Mouse (Mus musculus) limb, embryonic 10.5 days (tissue): ENCODE measurements around the gene Ptger3. TPM values are rescaled to one million over a fixed set of nuclear protein-coding genes. Genes with fewer than 3 reads are reported as not detected.

ENCODE experiments used
- DNase-seq: peaks from one replicate; pipeline ENCODE4 v3.0.0-alpha.2; 2017; ENCODE audit warnings: low spot score
- H3K27ac ChIP-seq: fragments of 300-500 bp; sonication (generic); 2 replicates; pipeline ENCODE4 v1.5.1; 2016; ENCODE audit warnings: mild to moderate bottlenecking
- H3K27me3 ChIP-seq: fragments of 300-500 bp; sonication (generic); 2 replicates; pipeline ENCODE4 v1.6.1; 2016; ENCODE audit warnings: low read depth, mild to moderate bottlenecking; ENCODE audit not compliant: poor library complexity, severe bottlenecking
- H3K36me3 ChIP-seq: fragments of 300-500 bp; sonication (generic); 2 replicates; pipeline ENCODE4 v1.6.1; 2016; ENCODE audit warnings: mild to moderate bottlenecking, moderate library complexity
- H3K4me1 ChIP-seq: fragments of 300-500 bp; sonication (generic); 2 replicates; pipeline ENCODE4 v1.6.1; 2016
- H3K4me3 ChIP-seq: fragments of 300-500 bp; sonication (generic); 2 replicates; pipeline ENCODE4 v1.5.1; 2016; ENCODE audit warnings: mild to moderate bottlenecking, moderate library complexity
- H3K9me3 ChIP-seq: fragments of 300-500 bp; sonication (generic); replicated peaks from 2 replicates; pipeline ENCODE4 v1.6.1; 2016; ENCODE audit warnings: mild to moderate bottlenecking
- WGBS: fragments of 180-500 bp; shearing (Covaris S2); methylation state at CpG from one replicate; pipeline ENCODE4 v1.1.7; 2016; 5-methylcytosine and 5-hydroxymethylcytosine counted together
- microRNA counts: library from miRNA; unstranded; fragments of <30 nt; microRNA quantifications from one replicate; lab custom pipeline; 2017
- microRNA-seq: library from miRNA; unstranded; fragments of <30 nt; microRNA quantifications from one replicate; pipeline ENCODE4, GENCODE M21; 2017
- polyA plus RNA-seq: library from polyadenylated mRNA; unstranded; fragments of >200 nt; fragmentation: Nextera tagmentation; extraction: Ambion mirVana; gene quantifications from 2 replicates; pipeline ENCODE4 v1.2.1, GENCODE M21; 2016

Ptger3 gene
- polyA plus RNA-seq, 1 experiment from 2014 or later: 1.5 TPM

DNA sequence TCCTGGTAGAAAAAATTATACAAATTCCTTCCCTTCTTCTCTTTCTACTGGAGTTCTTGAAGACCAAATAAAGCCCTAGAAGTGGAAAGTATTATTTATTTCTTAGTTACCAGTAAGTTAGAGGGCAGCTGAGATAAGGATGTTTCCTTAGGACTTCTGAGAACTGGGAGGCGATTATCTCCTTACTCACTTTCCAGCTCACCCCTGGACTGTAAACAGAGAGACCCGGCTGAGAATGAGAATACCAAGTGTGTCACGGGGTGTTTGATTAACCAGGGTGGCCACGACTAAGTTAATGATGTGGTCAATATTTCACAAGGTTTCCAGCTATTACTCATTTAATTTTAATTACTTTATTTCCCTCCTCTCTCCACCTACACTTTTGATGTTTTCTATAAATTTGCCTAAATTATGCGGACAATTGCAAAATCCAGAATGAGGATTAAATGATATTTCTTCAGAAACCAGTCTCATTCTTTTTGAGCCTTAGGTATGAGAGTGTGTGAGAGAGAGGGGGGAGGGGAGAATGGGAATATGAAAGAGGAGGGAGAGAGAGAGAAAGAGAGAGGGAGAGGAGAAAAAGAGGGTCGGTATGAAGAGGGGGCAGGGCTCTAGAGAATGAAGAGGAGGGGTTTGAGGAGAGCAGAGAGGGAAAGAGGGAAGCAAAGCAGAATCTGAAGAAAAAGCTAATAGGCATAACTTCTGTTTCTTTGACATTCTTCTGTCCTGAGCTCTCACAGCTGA is 121.9 kb downstream of the Ptger3 start:
- no peak overlapping the region for H3K27ac ChIP-seq
- H3K4me1 ChIP-seq: no peaks in the 10 kb centered on the region
- H3K27me3 ChIP-seq: no peaks in the 10 kb centered on the region
- WGBS: 71% methylated on average over 6 of the region's 6 CpGs
- no peak overlapping the region for H3K4me3 ChIP-seq
- H3K36me3 ChIP-seq: no peaks in the 10 kb centered on the region
- DNase-seq: no peak
- H3K9me3 ChIP-seq: no peaks in the 10 kb centered on the region; the same call in 1 of the 2 replicates

MicroRNAs encoded within 50 kb of the gene (microRNA counts, 519-probe panel; counts per million panel counts)
- microRNA mmu-miR-186 (lab: Ali Mortazavi, UCI): 684 counts per million, percentile 72 among the panel's probes with 10 or more counts

Small RNA genes within 50 kb of the gene (microRNA-seq; reads per million reads assigned to microRNA genes)
- 486 reads per million, percentile 66 among the genes with 10 or more reads in this experiment for gene Mir186

Other genes with a start within 250 kb of the Ptger3 start
- gene Zranb2, start 32.7 kb upstream of the Ptger3 start, polyA plus RNA-seq: 99.8 and 109 TPM in 2 replicates